1 mouse cellular context compared by ENCODE assay signal in genomic region chr7:105549035-105549434, GRCm38 (mm10).
TF ChIP-seq lines count a peak whose summit lies in the region.

No protein-coding gene starts in this region.

TF ChIP-seq in CH12.LX, 34 proteins besides CTCF, POLR2A, EP300 and RAD21 (continued from another document):
- TF ChIP-seq PAX5 (IDR thresholded peaks at IDR 0.05; ENCODE audit: low read length) (no peak), BHLHE40 (IDR thresholded peaks at IDR 0.05; ENCODE audit: low read depth, low read length) (no peak), USF1 (IDR thresholded peaks at IDR 0.05; ENCODE audit: low read depth, low read length) (no peak), MYC (IDR thresholded peaks at IDR 0.05; ENCODE audit: low read depth, low read length) (no peak), E2F4 (IDR thresholded peaks at IDR 0.05; ENCODE audit: insufficient replicate concordance, low read depth, low read length) (no peak), MAFK (IDR thresholded peaks at IDR 0.05; ENCODE audit: insufficient replicate concordance, low read length) (no peak), CHD1 (IDR thresholded peaks at IDR 0.05; ENCODE audit: low read depth, low read length) (no peak), NELFE (IDR thresholded peaks at IDR 0.05; ENCODE audit: low read depth, low read length) (no peak), KAT2A (IDR thresholded peaks at IDR 0.05; ENCODE audit: insufficient replicate concordance, low read length) (no peak), TCF12 (IDR thresholded peaks at IDR 0.05; ENCODE audit: low read depth, low read length) (no peak), GABPA (IDR thresholded peaks at IDR 0.05; ENCODE audit: insufficient replicate concordance, low read depth, low read length) (no peak), ZMIZ1 (IDR thresholded peaks at IDR 0.05; ENCODE audit: low read depth, low read length) (no peak)
